Mouse (Mus musculus) retina, embryonic 14.5 days (tissue): Measurements from ENCODE around the gene Adamts4.
"Not testable (repeated sequence)": the region's sequence is repeated elsewhere in the genome, so short reads cannot be mapped to it uniquely, and the experiment has no call there.

Source experiments
- DNase-seq: peaks from one replicate; pipeline ENCODE4 v3.0.0-alpha.2; 2015; ENCODE audit warnings: low spot score

Gene Adamts4

GRCm38 (mm10) chr1:171279012-171279705 is 28.9 kb downstream of the Adamts4 start:
- no peak for DNase-seq

GRCm38 (mm10) chr1:171279721-171280120 is 29.5 kb downstream of the Adamts4 start:
- no peak for DNase-seq

- DNase-seq, result no peak
Measured at GRCm38 (mm10) chr1:171280250-171280915, 30.2 kb downstream of the Adamts4 start.

- DNase-seq, result peak; percentile 96
Measured at GRCm38 (mm10) chr1:171280916-171281527, 30.8 kb downstream of the Adamts4 start, which contains the start of gene Ppox. TSS of gene Ppox (minus strand) at chr1:171281186.

- DNase-seq, result peak; percentile 81
Measured at GRCm38 (mm10) chr1:171281528-171281923, 31.3 kb downstream of the Adamts4 start.

GRCm38 (mm10) chr1:171282086-171282805 is 32.0 kb downstream of the Adamts4 start:
- no peak for DNase-seq

- DNase-seq, result no peak
Measured at GRCm38 (mm10) chr1:171283188-171284160, 33.3 kb downstream of the Adamts4 start.

GRCm38 (mm10) chr1:171284491-171284890 is 34.3 kb downstream of the Adamts4 start:
- DNase-seq, result no peak

GRCm38 (mm10) chr1:171285096-171285892 is 35.1 kb downstream of the Adamts4 start:
- no peak for DNase-seq

- DNase-seq, result no peak
Measured at GRCm38 (mm10) chr1:171286517-171286916, 36.3 kb downstream of the Adamts4 start.

- peak; percentile 94 for DNase-seq
Measured at GRCm38 (mm10) chr1:171287136-171288081, 37.2 kb downstream of the Adamts4 start, which contains the start of gene Usp21. TSS of gene Usp21 (minus strand) at chr1:171287991.

- no peak for DNase-seq
Measured at GRCm38 (mm10) chr1:171288328-171288727, 38.1 kb downstream of the Adamts4 start.

GRCm38 (mm10) chr1:171293351-171293750 is 43.1 kb downstream of the Adamts4 start:
- DNase-seq, result no peak

- no peak for DNase-seq
Measured at GRCm38 (mm10) chr1:171293906-171294297, 43.7 kb downstream of the Adamts4 start.

GRCm38 (mm10) chr1:171294298-171295062 is 44.3 kb downstream of the Adamts4 start, which contains the start of gene Ufc1:
TSS of gene Ufc1 (minus strand) at chr1:171295024.
- DNase-seq, result peak; percentile 88

- DNase-seq, result no peak
Measured at GRCm38 (mm10) chr1:171295063-171295402, 44.8 kb downstream of the Adamts4 start.

- DNase-seq, result no peak
Measured at GRCm38 (mm10) chr1:171298226-171298625, 48.0 kb downstream of the Adamts4 start.

- DNase-seq, result not testable (repeated sequence)
Measured at GRCm38 (mm10) chr1:171306157-171306556, 55.9 kb downstream of the Adamts4 start.
